Mouse (Mus musculus) frontal cortex, postnatal 36 days (tissue): ENCODE results near the gene Fbxl12.
A peak's percentile ranks its signal among the peaks of the same experiment; 100 is the strongest.
"Not testable (repeated sequence)": the region's sequence is repeated elsewhere in the genome, so short reads cannot be mapped to it uniquely, and the experiment has no call there.

Experiments used
- DNase-seq, 2 experiments: peaks; one replicate each; pipeline ENCODE4 v3.0.0; 2022; ENCODE audit warnings: low spot score in 2 of 2

The Fbxl12 gene

GRCm38 (mm10) chr9:20644360-20645081 is at the start of gene Fbxl12:
Gene Fbxl12 (minus strand): TSS chr9:20644767.
- DNase-seq = peak; percentile 74 to 79

DNA sequence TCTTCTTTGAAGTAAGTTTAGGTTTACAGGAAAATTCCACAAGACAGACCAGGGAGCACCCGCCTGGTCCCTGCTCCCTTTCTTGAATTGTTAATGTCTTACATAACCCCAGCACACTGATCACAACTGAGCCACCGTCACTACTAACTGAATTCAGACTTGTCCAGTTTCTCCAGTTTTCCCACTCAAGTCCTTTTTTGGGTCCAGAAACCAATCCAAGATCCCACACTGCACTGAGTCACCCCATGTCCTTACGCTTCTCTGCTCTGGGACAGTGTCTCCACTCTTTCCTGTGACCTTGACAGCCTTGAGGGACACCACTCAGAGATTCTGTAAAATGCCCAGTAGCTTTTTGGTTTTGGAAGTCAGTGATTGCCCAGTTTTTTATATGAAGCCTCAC is 48.3 kb upstream of the Fbxl12 start:
- no peak for DNase-seq

GRCm38 (mm10) chr9:20690449-20690848 is 45.9 kb upstream of the Fbxl12 start:
- not testable (repeated sequence) for DNase-seq

- no peak for DNase-seq
Observed at GRCm38 (mm10) chr9:20689913-20690312, 45.3 kb upstream of the Fbxl12 start.

- DNase-seq = no peak
Observed at GRCm38 (mm10) chr9:20689403-20689802, 44.8 kb upstream of the Fbxl12 start.

GRCm38 (mm10) chr9:20685081-20685861 is 40.7 kb upstream of the Fbxl12 start:
- DNase-seq = peak; percentile 69 to 89

GRCm38 (mm10) chr9:20682389-20682722 is 37.8 kb upstream of the Fbxl12 start:
- DNase-seq = no peak

GRCm38 (mm10) chr9:20681546-20682388 is 37.2 kb upstream of the Fbxl12 start:
- DNase-seq = no peak

GRCm38 (mm10) chr9:20680378-20680958 is 35.9 kb upstream of the Fbxl12 start:
- no peak for DNase-seq

- DNase-seq = no peak
Observed at GRCm38 (mm10) chr9:20677892-20678291, 33.3 kb upstream of the Fbxl12 start.

DNA sequence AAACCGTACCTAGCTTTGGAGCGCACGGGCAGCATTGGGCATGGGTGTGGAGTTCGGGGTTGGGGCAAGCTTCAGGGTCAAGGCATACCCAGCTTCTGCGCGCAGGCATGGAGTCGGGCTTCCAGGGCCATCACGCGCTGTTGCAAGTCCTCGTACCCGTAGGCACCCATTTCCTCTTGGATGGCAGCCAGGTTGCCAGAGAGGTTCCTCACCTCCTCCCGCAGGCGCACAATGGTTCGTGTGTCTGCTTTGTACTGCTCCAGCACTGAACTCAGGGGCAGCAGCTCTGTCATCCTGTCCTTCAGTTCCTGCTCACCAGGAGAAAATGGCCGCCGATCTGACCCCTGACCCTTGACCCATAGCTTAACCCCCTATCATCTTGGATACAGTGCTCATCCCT is 27.5 kb upstream of the Fbxl12 start:
- DNase-seq = no peak

DNA sequence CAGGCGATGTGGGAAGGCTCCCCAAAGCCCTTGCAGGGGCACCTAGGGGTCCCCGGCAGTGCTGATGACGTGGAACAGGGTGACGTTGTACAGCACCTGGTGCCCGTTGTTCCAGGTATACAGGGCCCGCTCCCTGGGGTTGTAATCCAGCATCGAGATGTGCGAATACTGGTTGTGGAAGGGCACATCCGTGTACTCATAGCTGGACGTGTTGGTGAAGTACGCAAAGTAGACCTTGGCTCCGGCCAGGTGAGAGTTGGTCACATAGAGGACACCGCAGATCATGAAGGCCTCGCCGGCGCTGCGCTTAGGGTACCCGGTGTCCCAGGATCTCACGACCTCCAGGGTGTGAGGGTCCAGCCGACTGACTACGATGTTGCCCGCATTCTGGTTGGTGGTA is 23.5 kb upstream of the Fbxl12 start:
- DNase-seq = no peak

DNA sequence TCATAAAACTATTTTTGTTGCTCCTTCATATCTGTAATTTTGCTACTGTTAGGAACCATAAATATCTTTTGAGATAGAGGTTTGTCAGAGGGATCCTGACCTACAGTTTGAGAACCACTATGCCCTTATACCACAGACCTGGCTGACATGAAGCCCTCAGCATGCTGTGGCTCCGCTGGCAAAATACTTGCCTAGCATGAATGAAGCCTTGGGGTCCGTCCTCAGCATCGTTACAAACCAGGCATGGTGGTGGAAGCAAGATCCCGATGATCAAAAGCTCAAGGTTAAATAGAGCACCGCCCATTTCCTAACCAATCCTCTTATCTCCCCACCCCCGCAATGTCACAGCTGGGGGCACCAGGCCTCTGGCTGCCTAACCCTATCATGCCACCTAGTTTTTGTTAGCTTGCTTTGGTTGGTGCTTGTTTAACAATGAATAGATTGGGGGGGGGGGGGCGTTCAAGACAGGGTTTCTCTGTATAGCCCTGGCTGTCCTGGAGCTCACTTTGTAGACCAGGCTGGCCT is 22.0 kb upstream of the Fbxl12 start:
- no peak for DNase-seq

DNA sequence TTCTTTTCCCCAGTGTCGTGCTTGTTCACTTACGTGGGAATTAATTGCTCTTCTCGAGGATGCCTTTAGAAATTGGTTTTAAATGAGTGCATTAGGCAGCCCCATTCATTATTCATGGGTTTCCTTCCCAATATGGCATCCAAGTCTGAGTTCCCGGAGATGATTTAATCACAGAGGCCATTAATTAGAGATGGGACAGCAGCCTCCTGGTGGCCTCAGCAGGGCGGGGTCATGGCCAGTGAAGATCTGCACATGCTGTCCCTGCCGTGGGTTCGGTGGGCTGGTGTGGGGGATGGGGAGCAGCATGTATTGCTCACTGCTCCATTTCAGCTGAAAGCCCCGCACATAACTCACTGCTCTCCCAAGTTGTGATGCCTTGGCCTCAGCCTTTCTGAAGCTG is 21.4 kb upstream of the Fbxl12 start:
- no peak for DNase-seq

- DNase-seq = no peak
Observed at GRCm38 (mm10) chr9:20664982-20665637, 20.5 kb upstream of the Fbxl12 start.

DNA sequence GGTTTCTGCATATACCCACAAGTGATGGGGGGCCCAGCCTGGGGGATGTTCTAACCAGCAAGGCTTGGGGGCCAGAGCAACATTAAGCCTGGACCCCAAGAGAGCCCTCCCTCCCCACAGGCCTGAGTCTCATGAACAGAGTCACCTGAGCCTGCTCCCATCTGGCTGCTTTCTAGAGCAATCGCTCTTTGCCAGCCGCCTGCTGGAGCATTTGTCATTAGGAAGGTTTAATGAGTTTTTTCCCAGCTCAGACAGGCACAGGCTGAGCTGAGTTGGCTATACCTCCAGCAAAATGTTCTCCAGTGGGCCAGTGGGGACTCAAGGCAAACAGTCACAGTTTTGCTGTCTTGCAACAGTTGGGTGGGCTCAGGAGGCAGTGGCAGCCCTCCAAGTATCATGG is 19.8 kb upstream of the Fbxl12 start:
- DNase-seq = peak in 1 of 2 experiments; percentile 68

- DNase-seq = peak; percentile 61 to 82
Observed at GRCm38 (mm10) chr9:20663956-20664355, 19.4 kb upstream of the Fbxl12 start.

- no peak for DNase-seq
Observed at GRCm38 (mm10) chr9:20662874-20663273, 18.3 kb upstream of the Fbxl12 start.

DNA sequence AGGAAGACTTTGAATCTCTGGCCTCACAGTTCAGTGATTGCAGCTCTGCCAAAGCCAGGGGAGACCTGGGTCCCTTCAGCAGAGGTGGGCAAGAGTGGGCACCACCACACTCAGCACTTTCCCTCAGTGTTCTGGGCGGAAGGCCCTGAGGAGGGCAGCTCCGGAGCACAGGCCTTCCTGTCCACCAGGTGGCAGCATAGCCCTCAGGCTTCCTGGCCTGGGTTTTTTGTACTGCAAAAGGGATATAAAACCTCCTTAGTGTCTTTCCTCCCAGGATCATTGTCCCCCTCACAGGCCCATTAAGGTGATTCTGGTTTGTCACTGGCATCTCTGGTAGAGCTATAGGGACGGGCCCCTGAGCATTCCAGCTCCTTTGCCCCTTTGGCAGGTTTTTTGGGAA is 17.8 kb upstream of the Fbxl12 start:
- peak; percentile 82 to 90 for DNase-seq

DNA sequence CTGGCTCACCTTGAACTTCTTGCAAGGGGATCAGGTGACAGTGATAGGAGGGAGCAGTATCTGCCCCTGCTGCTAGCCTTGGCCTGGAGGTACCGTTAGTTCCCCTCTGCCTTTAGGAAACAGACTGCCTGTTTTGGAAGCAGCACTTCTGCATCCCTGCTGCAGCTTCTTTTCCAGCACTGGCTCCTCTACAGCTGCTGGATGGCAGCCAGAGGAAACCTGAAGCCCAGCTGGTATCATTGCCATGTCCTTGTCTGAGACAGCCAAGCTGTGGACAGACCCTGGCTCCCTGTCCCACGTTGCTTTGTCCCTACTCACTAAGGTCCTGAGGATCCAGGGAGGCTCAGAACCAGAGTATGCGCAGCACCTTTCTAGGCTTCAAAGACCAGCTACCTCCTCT is 13.0 kb upstream of the Fbxl12 start:
- DNase-seq = no peak

DNA sequence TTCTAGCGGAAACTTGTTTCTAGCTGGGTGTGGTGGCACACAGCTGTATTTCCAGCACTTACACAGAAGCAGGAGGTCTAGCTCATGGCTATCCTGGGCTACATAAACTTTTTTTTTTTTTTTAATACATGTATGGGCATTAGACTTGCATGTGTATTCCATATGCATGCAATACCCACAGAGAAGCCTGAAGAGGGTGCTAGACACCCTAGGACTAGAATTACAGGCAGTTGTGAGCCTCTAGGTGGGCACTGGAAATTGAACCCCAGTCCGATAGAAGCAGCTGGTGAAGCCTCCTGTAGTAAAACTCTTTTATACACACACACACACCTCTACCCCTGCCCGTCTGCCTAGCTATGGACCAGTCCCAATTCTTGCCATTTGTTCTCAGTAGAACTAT is 9.3 kb upstream of the Fbxl12 start:
- DNase-seq = no peak
